Mouse (Mus musculus) B cell, adult (primary cell): Measurements from ENCODE around the gene Nlrp1a. TPM values are rescaled to one million over a fixed set of nuclear protein-coding genes. Genes with fewer than 3 reads are reported as not detected.

Experiments used
- total RNA-seq: library from RNA; stranded (reverse); gene quantifications from 4 replicates; pipeline ENCODE4 v1.2.4, GENCODE M21; 2023; ENCODE audit not compliant: inconsistent age

Gene Nlrp1a
- 1.9 to 2.7 TPM (median 2.1 TPM) in 4 replicates for total RNA-seq

DNA sequence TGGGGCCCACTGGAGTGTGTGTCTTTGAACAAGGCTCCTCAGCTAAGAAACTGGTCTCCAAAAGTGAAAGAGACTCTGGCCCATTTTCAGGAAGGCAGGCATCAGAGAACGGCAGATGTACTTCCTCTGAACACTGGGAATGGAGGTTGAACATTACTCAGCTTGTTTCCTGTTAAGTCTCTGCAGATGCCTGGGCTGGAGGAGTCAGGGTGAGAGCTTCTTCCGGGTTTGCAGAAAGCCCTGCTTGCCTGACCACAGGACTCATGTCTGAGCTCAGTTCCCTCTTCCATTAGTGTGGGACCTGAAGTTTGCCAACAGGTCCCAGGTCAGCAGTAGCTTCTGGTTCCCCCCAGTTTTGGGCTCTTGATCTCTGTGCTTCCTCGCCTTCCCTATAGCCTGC lies at the start of gene Nlrp1a:
Gene Nlrp1a (minus strand): TSS at position 44 of the 400 bp plus-strand sequence.

Other genes with a start within 250 kb of the Nlrp1a start
- 88.2 to 95.2 TPM (median 89.6 TPM) in 4 replicates for gene Nup88, start 174.7 kb downstream of the Nlrp1a start, total RNA-seq
- 44.7 to 65.4 TPM (median 52.4 TPM) in 4 replicates for gene Rpain, start 174.5 kb downstream of the Nlrp1a start, total RNA-seq
- 80.8 to 99.7 TPM (median 85.1 TPM) in 4 replicates for gene C1qbp, start 161.7 kb downstream of the Nlrp1a start, total RNA-seq
- 28.5 to 37.2 TPM (median 30.3 TPM) in 4 replicates for gene Dhx33, start 140.3 kb downstream of the Nlrp1a start, total RNA-seq
- 9.0 to 15.2 TPM (median 11.5 TPM) in 4 replicates for gene Mis12, start 125.1 kb downstream of the Nlrp1a start, total RNA-seq
- 25.9 to 33.2 TPM (median 29.9 TPM) in 4 replicates for gene Derl2, start 124.9 kb downstream of the Nlrp1a start, total RNA-seq
- gene 6330403K07Rik, start 111.2 kb downstream of the Nlrp1a start, total RNA-seq = not detected in 4 replicates
- 3.0 to 4.0 TPM (median 3.6 TPM) in 4 replicates for gene Nlrp1b, start 86.0 kb upstream of the Nlrp1a start, total RNA-seq